Mouse (Mus musculus): ENCODE measurements around the gene Gabbr2. TPM values are rescaled to one million over a fixed set of nuclear protein-coding genes. Genes with fewer than 3 reads are reported as not detected.
"Not testable (repeated sequence)": the region's sequence is repeated elsewhere in the genome, so short reads cannot be mapped to it uniquely, and the experiment has no call there.

Gabbr2 gene
- total RNA-seq, 2 experiments from 2014 or later, result 233 to 236 TPM

DNA sequence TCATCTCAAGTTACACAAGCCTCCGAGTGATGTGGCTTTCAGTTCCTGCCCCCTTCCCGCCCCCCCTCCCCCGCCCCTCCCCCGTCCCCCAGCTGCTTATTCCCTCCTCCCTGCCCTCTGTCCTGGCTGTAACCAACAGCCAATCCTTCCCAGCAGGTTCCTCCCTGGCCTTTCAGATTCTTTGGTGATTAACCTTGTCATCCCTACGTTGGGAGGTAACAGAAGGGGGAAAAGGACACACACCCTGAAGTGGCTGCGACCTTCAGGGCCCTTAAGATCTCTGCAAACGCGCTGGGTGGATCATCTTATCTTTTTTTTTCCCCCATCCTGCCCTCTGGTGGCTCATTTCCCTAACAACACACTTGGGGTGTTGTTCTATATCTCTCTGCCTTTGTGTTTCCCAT, 326.3 kb downstream of the Gabbr2 start:
- no peak for DNase-seq (ENCODE audit: low spot score in 2 of 2)

DNA sequence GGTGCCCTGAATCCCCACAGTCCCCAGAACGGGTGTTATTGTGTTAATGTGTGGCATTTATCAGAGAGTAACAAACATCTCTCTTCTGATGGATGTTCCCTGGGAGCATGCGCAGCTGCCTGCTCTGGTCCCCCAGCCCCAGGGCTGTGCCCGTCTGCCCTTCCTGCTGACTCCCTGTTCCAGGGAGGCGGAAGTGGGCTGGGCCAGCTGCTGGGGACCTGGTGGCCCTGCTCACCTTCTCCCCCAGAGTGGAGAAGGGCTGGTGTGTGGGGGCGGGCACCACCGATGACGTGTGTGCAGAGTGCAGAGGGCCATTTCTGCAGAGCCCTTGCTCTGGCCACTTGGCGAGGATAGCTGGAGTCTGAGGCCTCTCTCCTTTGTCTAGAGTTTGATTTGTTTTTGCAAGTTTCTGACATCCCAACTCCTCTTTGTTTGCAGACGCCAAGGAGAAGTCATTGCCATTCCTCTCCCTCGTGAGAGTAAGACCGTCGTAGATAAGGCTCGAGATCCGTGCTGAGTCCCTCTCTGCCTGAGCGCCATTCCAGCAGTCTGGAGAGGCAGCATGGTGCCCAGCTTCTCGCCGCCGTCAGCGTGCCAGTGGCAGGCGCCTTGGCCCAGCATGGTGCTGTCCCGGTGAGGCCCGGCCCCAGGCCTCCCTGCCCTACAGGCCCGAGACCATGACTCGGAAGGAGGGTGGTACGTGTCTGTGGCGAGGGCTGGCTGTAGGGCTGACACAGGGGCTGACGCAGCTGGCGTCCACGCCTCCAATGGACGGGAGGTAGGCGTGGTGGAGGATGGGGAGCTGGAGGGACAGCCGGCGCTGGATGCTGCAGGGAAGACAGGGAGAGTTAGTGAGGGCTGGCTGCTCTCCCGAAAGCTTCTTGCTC, 327.3 kb downstream of the Gabbr2 start:
- DNase-seq (ENCODE audit: low spot score in 2 of 2), result peak; percentile 34 to 81

DNA sequence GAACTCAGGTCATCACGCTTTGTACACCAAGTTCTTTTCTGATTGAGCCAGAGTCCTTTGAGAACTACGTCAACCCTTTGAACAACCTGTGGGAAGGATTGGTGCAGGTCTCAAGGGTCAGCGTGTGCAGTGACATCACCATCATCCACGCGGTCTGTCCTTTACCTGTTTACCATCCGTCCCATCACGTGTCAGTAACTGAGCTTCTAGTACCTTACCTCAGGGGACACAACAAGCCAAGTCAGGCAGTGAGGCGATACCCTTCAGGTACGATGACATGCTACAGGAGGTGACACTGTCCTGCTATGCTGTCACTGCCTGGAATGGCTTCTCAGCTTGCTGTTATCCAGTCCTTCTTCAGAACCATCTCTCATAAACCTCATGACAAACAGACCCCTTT, 330.2 kb downstream of the Gabbr2 start:
- no peak for DNase-seq (ENCODE audit: low spot score in 2 of 2)

DNA sequence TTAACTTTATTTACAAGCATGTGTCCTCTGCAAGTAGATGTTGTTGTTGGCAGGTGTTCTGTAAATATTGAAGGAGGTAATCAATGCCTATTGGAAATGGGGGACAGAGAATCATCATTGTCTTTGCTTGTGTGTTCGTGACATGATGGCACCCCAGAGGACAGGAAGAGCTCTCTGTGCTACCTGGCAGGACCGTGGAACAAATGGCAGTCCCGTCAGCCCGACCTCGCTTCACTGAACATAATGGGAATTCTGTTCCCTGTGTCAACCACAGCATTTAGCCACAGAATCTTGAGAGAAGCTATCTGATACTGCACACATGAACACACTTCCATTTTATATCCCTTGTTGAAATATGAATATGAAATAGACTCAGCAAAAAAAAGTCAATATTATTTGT, 332.7 kb downstream of the Gabbr2 start:
- no peak for DNase-seq (ENCODE audit: low spot score in 2 of 2)

DNA sequence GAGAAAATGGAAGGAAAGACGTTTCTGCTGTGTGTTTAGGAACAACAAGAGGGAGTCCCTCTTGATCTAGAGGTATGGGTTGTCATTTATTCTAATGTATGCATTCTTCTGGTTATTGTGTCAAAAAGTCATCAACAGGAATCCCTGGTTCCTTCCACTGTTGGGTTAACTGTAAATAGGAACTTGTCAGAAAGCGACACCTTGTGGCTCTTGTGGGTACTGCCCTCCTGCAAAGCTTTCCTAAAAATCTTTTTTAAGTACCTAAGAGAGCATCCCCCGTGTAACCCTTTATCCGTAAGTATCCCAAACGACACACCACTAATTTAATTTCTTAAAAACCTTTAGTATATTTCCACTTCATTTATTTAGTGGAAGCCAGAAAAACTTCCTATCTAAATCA, 334.6 kb downstream of the Gabbr2 start:
- DNase-seq (ENCODE audit: low spot score in 2 of 2), result peak; percentile 73 to 86

DNA sequence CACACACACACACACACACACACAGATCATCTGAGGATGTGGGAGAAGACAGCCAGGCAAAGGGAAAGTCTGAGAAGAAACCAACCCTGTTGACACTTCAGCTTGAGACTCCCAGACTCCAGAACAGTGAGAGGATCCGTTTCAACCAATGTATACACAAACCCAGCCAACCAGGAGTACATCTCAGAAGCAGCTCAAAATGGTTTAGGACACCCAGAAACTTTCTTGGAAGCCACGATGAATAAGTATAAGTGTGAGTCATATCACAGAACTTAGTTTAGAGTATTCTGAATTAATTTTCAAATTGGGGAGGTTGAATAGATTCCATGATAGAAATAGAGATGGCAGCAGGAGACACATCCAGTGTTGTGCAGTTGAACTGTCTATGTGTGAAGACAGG, 335.7 kb downstream of the Gabbr2 start:
- no peak for DNase-seq (ENCODE audit: low spot score in 2 of 2)

DNA sequence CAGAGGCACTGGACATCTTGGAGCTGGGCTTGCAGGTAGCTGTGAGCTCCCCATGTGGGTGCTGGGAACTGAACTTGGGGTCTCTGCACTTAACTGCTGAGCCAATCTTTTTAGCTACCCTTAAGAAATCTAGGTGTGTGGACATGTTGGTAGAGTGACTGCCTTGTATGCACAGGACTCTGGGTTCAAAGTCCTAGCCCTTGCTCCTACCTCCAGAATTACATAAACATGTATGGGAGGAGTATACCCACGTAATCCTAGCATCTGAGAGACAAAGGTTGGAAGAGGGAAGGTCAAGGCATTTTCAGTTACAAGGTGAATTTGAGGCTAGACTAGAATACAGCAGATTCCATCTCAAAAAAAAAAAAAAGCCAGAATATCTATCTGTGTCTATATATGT, 336.4 kb downstream of the Gabbr2 start:
- DNase-seq (ENCODE audit: low spot score in 2 of 2), result no peak

DNA sequence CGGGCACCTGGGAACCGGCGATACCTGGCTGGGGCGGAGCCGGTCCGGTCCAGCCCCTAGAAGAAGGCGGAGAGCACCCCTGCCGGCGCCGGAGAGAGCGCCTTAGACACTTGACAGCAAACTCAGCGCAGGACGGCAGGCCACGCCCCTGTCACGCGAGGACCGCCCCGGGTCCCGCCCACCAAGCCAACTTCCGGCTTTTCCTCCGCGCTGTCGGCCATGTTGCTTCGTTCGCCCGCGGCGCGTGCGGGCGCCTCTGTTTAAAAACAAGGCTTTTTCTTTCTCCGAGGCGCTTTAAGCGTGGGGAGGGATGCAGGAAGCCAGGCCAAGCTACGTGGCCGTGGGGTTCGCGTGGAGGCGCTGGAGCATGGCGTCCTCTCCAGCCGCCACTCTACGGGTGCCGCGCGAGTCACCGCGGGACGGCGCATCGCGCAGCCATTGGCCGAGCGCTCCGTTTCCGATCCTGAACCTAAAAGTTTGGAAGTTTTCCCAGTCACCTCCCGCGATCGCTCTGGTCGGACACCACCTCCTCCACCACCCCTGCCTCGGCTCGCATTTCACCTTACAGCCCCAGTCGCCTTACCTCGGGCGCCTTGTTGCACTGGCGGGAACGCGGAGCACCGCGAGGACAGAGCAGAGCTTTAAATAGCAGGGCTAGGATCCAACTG, 341.5 kb downstream of the Gabbr2 start, which contains the start of gene Tbc1d2:
Tbc1d2 (minus strand) TSS at position 124 of the 668 bp plus-strand sequence.
- DNase-seq (ENCODE audit: low spot score in 2 of 2), result peak; percentile 92 to 95

DNA sequence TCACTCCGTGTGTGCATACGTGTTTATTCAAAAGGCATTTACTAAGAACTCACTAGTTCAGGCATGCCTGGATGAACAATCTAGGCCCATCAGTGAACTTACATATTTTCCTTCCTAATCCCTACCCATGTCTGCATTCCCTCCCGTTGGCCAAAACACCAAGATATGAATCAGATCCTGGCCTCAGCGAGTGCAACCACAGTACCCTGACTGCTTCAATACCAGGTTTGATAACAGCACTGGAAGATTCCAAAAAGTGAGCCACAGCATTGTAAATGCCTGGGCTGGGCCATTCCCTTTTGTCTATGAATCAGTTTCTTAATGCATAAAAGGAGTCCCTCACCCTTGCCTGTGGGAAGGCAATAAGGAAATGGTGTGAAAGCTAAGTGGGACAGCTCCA, 342.5 kb downstream of the Gabbr2 start:
- no peak for DNase-seq (ENCODE audit: low spot score in 2 of 2)

DNA sequence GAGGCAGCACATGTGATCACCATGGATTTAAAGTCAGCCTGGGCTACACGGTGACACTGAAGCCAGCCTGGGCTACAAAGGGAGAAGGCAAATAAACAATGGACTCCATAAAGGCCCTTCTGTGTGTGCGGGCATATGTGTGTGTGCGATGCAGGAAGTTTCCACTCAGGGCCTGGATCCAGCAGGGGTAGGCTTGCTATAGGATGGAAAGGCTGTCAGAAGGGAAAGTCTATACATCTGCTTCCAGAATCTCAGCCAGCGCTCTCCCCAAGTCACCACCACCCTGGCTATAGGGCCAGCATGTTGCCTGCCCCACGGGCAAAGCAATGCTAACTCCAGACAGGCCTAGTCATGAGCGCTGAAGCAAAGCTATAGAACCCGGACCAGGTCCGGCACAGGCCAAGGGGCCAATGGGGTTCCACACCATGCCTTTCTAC, 348.0 kb downstream of the Gabbr2 start:
- DNase-seq (ENCODE audit: low spot score in 2 of 2), result no peak

DNA sequence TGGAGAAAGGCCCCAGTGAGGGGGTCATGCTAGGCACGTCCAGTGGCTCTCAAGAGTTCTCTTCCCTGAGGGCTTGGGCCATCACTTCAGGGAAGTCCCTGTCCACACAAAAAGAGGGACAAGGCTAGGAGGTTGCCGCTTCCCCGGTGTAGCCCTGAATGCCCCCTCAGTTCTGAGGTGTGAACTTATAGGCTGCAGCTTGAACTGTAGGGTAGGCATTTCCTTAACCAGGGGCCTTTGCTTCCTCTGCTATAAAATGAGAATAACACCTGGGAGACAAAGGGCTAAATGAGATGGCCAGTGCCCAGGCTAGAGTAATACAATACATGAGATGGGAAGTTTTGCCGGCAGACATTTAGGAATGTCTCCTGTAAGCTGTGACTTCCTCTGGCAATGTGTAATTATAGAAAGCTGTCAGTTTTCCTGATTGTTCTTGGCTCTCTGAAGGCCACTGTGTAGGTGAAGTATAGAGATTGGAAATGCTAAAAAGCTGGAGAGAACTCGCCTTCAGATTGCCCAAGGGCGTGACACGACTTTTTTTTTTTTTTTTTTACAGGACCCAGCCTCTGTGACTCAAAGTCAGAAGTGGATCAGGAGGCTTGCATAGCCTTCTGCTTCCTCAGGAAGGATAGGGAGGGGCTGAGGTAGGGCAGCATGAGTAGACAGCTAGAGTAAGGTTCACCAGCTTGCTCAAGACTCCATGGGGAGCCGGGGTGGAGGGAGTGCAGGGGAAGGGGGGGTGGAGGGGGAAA, 348.6 kb downstream of the Gabbr2 start:
- no peak for DNase-seq (ENCODE audit: low spot score in 2 of 2)

DNA sequence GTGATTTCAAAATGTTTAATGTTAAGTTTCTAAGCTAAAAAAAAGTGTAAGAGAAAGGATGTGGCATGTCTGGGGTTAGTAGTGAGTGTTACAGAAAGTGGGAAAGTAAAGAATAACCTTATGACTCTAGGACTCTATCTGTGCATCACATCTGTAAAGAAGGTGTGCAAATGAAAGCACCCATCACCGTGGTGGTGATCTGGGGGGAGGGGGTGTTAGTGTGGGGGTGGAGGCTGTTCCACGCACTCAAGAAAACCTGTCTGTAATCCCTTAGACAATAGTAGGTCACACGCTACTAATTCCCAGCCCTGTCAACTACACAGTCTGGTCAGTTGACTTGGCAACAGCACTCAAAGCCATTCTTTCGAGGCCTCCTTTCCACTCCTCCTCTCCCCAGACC, 350.4 kb downstream of the Gabbr2 start:
- no peak for DNase-seq (ENCODE audit: low spot score in 2 of 2)

DNA sequence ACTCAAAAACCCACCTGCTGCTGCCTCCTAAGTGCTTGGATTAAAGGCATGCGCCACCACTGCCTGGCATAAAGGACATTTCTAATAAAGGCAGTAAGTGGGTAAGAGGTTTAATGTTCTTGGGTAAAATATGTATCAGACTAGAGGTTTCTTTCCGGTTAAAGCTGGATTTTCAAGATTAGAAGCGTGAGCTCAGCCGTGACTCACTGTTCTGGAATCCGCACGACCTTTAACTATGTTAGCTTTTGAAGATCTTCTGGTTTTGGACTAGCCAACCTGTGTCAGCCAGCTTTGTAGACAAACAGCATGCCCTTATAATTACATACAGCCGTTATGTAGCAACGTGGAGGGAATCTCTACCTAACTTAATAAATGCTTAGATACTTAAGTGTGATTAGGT, 351.8 kb downstream of the Gabbr2 start:
- no peak for DNase-seq (ENCODE audit: low spot score in 2 of 2)

DNA sequence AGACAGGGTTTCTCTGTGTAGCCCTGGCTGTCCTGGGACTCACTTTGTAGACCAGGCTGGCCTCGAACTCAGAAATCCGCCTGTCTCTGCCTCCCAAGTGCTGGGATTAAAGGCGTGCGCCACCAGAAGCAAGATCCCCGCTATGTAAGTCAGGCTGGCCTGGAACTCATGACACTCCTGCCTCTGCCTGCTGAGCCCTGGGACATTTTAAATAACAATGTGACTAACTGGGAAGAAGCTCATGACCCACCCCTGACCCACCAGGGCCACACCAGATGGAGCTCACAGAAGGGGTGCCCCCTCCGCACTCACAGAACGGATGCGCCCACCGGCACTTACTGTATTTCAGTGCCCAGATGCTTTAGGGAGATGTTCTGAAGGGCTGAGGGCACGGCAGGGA, 354.4 kb downstream of the Gabbr2 start:
- DNase-seq (ENCODE audit: low spot score in 2 of 2), result not testable (repeated sequence)

DNA sequence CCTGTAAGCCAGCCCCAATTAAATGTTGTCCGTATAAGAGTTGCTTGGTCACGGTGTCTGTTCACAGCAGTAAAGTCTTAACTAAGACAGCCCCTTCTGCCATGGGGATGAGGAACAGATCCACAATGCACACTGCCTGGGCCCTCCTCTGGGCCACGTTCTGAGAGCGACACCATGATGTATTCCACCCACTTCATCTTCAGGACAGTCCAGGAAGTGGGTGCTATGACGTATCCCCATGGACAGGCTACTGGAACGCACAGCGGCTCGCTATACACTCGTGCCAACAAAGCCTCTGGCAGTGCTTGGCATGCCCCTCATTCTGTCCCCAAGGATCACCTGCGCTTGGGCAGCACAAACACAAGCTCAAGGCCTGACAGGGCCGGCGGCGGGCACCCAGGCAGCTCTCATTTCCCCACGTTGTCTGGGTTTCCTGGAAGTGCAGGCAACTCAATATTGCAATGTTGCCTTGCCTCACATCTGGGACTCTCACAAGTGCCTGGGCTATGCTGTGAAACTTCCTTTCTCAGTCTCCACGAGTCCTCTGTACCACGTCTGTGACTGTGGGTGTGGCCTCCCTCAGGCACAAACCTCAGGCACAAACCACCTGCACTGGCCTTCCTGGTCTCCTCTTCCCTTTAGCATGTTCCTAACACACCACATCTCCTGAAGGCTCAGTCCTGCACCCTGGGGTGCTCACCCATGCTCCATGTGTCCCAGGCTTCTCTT, 355.8 kb downstream of the Gabbr2 start:
- DNase-seq (ENCODE audit: low spot score in 2 of 2), result no peak

DNA sequence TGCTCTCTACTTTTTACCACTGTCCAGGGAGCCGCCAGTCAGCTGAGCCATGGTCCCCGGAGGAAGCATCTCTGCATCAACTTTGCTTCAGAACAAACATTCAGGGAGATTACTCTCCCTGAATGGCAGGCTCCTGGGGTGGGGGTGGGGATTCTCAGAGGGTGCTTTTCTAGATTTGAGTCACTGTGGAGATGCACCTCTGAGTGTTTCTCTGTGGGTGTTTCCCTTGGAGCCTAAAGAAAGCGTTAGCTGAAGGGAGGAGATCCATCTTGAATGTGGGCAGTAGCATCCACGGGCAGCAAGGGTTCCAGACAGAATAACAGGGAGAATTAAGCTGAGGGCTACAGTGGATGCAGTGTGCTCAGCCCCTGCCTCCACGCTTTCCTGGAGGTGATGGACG, 356.8 kb downstream of the Gabbr2 start:
- DNase-seq (ENCODE audit: low spot score in 2 of 2), result no peak

DNA sequence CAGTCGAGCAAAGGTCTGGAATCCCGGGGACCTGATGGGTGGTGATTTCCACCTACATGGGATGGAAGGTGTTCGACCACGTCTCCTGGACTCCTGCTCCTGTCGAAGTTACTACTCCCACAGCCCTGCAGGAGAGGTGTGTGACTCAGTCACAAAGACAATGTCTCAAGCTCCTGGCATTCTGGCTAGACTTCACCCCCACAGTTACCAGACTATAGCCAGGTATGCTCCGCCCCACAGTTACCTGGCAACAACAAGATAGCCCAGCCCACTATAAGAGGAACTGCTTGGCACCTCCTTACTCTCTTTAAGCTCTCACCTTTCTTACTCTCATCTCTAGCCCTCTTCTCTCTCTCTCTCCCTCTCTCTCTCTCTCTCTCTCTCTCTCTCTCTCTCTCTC, 358.1 kb downstream of the Gabbr2 start:
- not testable (repeated sequence) for DNase-seq (ENCODE audit: low spot score in 2 of 2)

DNA sequence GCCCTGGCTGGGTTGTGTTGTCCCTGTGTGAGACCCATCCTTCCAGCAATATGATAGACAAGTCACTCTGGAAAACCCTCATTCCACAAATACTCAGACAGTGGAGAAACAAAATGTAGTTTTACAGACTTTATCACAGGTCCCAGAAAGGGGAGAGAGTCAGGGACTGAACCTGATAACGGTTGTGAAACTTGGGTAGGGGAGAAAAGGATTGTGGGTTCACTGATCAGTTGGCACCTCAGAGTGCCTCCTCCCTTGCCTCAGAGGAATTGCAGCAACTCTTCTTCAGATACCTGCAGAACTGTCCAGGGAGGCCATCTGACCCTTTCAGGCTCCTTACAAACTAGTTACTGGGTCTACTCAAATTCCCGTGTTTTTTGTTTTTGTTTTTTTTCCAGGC, 359.2 kb downstream of the Gabbr2 start:
- no peak for DNase-seq (ENCODE audit: low spot score in 2 of 2)

DNA sequence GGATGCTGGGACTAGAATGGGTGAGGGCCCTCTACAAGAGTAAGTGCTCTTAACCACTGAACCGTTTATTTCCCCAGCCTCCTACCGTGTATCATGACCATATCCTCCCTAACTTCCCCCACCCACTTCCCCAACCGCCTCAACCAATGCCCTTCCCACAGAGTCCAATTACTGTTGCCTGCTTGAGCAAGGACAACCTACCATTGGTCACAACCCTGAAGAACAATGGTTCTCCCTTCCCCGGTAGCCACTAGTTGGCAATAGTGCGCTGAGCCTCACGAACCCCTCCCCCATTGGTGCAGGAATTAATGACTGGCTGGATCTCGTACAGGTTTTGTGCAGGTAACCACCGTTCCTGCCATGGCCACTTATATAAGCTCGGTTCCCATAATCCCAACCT, 361.3 kb downstream of the Gabbr2 start:
- DNase-seq (ENCODE audit: low spot score in 2 of 2), result no peak

DNA sequence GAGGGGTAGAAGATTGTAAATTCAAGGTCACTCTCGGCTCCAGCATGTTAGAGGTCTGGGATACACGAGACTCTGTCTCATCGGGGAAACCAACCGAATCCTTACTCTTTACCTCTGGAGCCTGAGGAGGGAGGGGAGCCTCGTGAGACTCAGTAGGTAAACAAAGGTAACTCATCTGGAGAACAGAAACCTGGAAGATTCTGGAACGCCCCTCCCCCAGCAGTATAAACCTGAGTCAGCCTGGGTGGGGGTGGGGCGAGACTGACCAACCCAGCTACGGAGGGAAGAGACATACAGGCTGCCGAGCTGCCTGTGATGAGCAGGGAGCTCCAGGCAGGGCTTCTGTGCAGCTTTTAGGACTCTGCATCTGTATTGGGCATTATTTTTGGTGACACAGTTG, 362.8 kb downstream of the Gabbr2 start:
- no peak for DNase-seq (ENCODE audit: low spot score in 2 of 2)

DNA sequence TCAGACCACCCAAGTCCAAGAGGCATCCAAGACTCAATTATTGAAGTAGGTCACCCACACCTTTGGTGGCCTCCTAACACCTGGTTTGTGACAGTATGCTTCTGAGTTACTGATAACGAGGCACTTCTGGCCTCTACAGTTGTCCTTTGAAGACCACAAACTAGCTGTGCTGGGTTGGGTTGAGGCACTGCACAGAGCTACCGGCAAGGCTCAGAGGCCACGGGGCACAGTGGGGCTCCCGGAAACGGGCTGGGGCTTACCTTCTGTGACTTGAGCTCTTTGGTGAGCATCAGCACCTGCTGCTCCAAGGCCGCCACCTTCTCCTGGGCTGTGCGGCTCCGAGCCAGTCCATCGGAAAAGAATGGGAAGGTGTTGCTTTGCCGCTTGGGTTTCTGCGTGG, 363.6 kb downstream of the Gabbr2 start:
- DNase-seq (ENCODE audit: low spot score in 2 of 2), result no peak
